Mouse (Mus musculus) olfactory bulb, adult 2 months (tissue): ENCODE results near the gene Prss28. TPM values are rescaled to one million over a fixed set of nuclear protein-coding genes. Genes with fewer than 3 reads are reported as not detected.

ENCODE experiments used
- H3K27ac ChIP-seq: fragments of 200-500 bp; 2 replicates; pipeline ENCODE4 v1.5.1; 2012; ENCODE audit warnings: low read depth, low read length; ENCODE audit not compliant: insufficient read depth
- H3K4me1 ChIP-seq: fragments of 200-500 bp; 2 replicates; pipeline ENCODE4 v1.6.1; 2012; ENCODE audit warnings: low read length; ENCODE audit not compliant: control insufficient read depth, insufficient read depth
- H3K4me3 ChIP-seq: fragments of 200-500 bp; 2 replicates; pipeline ENCODE4 v1.5.1; 2012; ENCODE audit warnings: mild to moderate bottlenecking, low read depth, low read length, moderate library complexity; ENCODE audit not compliant: insufficient read depth
- CTCF ChIP-seq: fragments of 200-500 bp; IDR thresholded peaks from 2 replicates; pipeline ENCODE4 v1.5.1; 2012; ENCODE audit warnings: low read depth, mild to moderate bottlenecking, low read length, moderate library complexity; ENCODE audit not compliant: insufficient read depth
- POLR2A ChIP-seq: fragments of 200-500 bp; IDR thresholded peaks from 2 replicates; pipeline ENCODE4 v1.6.1; 2012; ENCODE audit warnings: mild to moderate bottlenecking, low read depth, low read length, moderate library complexity; ENCODE audit not compliant: insufficient read depth
- WGBS: fragments of 180-500 bp; shearing (Covaris S2); methylation state at CpG from one replicate; pipeline ENCODE4 v1.1.7; 2018; 5-methylcytosine and 5-hydroxymethylcytosine counted together
- polyA plus RNA-seq: library from polyadenylated mRNA; stranded (reverse); fragments of >200 nt; gene quantifications from 2 replicates; pipeline ENCODE4 v1.2.4, GENCODE M21; 2012; ENCODE audit warnings: low replicate concordance; ENCODE audit not compliant: missing spikeins, insufficient read depth, insufficient read length

The Prss28 gene
- polyA plus RNA-seq, 1 experiment: not detected

GRCm38 (mm10) chr17:25282133-25282532, 26.3 kb upstream of the Prss28 start:
- Histone ChIP-seq H3K4me3 (no peak overlapping the region), H3K4me1 (no peaks in the 10 kb centered on the region), H3K27ac (no peak overlapping the region)
- 46% methylated on average over 11 of the region's 11 CpGs for WGBS
- TF ChIP-seq POLR2A (no peak), CTCF (no peak)

DNA sequence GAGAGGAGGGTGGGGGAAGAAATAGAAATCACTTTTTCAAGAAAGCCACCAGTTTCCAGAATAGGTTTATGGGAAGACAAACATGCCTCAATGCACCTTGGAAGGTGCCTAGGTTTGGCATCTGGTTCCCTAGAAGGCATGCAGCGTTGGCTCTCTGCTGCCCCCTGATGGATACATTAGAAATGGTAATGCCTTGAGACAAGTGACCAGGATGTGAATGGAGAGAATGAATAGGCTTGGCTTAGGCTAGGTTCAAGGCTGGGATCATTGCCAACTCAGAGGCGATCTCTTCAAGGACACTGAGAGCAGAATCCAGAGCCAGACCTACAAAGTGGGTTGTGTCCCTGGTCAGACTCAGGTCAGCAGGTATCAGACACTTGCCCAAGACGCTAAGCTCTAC, 23.4 kb upstream of the Prss28 start:
- H3K4me3 ChIP-seq: no peak overlapping the region

DNA sequence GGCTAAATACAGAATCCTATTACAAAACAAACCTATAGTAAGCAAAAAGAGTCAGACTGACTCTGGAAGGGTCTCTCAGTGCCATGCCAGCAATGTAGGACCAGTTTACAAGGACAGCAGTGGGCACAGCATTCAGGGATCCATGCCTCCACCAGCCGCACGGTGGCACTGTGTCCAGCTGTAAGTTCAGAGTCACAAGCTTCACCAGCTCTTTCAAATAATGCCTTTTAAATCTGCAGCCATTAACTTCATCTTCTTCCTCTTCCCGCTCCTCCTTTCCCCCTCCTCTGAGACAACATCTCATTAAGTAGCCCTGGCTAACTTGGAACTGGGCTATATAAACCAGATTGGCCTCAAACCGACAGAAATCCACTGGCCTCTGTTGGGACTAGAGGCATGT, 19.6 kb upstream of the Prss28 start:
- WGBS: 11% methylated on average over 4 of the region's 4 CpGs
- no peak overlapping the region for H3K4me3 ChIP-seq
- no peak for TF ChIP-seq CTCF
- TF ChIP-seq POLR2A: no peak
- no peaks in the 10 kb centered on the region for H3K4me1 ChIP-seq
- no peak overlapping the region for H3K27ac ChIP-seq

More for the DNA sequence above, 23.4 kb upstream of the Prss28 start:
- WGBS: 14% methylated on average over 3 of the region's 3 CpGs
- Histone ChIP-seq H3K4me1 (no peaks in the 10 kb centered on the region), H3K27ac (no peak overlapping the region)
- TF ChIP-seq CTCF (peak; percentile 36; the same call in 1 of the 2 replicates), POLR2A (no peak)

- TF ChIP-seq POLR2A (no peak), CTCF (no peak)
- no peak overlapping the region for H3K27ac ChIP-seq
Observed at GRCm38 (mm10) chr17:25290411-25290810, 18.0 kb upstream of the Prss28 start.

GRCm38 (mm10) chr17:25293495-25293894, 15.0 kb upstream of the Prss28 start:
- Histone ChIP-seq H3K4me1 (no peaks in the 10 kb centered on the region), H3K27ac (no peak overlapping the region), H3K4me3 (no peak overlapping the region)
- no peak for TF ChIP-seq CTCF
- TF ChIP-seq POLR2A: no peak
- WGBS: 85% methylated on average over 5 of the region's 5 CpGs

More at GRCm38 (mm10) chr17:25290411-25290810, 18.0 kb upstream of the Prss28 start:
- WGBS: 34% methylated on average over 4 of the region's 4 CpGs
- Histone ChIP-seq H3K4me3 (no peak overlapping the region), H3K4me1 (no peaks in the 10 kb centered on the region)

DNA sequence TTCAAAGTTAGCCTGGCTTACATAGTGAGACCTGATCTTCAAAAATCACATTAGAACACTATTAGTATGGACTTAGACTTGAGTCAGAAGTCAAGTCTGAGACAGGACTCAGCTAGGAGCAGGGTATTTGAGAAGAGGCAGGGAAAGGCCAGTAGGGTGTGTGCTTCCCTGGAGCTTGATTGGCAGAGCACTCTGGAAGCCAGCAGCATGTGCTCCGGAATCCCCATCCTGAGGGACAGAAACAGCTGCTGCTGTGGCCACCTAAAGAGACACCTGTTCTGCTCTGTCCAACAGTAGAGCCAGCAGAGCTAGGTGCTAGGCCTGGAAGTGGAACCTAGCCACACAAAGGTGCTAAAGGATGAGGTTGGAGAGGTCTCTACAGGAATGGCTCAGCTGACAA, 14.3 kb upstream of the Prss28 start:
- no peak overlapping the region for H3K27ac ChIP-seq
- no peaks in the 10 kb centered on the region for H3K4me1 ChIP-seq
- no peak overlapping the region for H3K4me3 ChIP-seq
- WGBS: 85% methylated on average over 1 of the region's 1 CpGs
- TF ChIP-seq CTCF (no peak), POLR2A (no peak)

- Histone ChIP-seq H3K4me1 (no peaks in the 10 kb centered on the region), H3K27ac (no peak within 1 kb of the TSS), H3K4me3 (no peak within 1 kb of the TSS)
- no peak for TF ChIP-seq CTCF
- no peak for TF ChIP-seq POLR2A
- WGBS: 85% methylated on average over 5 of the region's 5 CpGs
Observed at GRCm38 (mm10) chr17:25298094-25298493, 10.4 kb upstream of the Prss28 start, which contains the start of gene Prss34. Gene Prss34, plus strand, starts transcription at chr17:25298394.

DNA sequence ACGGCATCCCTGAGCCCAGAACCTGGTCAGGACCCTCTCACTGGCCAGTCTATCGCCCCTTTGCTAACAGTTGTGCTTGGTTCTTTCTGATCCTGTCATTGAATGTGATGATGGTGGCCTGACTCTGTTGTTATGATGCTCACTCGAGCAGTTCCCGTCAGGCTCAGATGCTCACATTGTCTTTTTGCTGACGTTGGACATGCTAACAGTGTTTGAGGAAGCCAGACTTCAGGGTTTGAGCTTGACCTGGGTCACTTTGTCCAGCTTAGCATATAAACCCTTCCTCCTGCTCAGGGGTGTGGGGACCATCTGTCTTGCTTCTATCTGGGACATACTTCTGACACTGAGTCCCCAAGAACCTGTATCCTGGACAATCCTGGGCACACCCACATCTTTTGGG, 9.9 kb downstream of the Prss28 start, which contains the start of gene Prss29:
Gene Prss29 (plus strand): TSS at position 301 of the 400 bp plus-strand sequence.
- no peak within 1 kb of the TSS for H3K27ac ChIP-seq
- TF ChIP-seq CTCF (no peak), POLR2A (no peak)
- no peak within 1 kb of the TSS for H3K4me3 ChIP-seq
- 74% methylated on average over 5 of the region's 5 CpGs for WGBS
- no peaks in the 10 kb centered on the region for H3K4me1 ChIP-seq

DNA sequence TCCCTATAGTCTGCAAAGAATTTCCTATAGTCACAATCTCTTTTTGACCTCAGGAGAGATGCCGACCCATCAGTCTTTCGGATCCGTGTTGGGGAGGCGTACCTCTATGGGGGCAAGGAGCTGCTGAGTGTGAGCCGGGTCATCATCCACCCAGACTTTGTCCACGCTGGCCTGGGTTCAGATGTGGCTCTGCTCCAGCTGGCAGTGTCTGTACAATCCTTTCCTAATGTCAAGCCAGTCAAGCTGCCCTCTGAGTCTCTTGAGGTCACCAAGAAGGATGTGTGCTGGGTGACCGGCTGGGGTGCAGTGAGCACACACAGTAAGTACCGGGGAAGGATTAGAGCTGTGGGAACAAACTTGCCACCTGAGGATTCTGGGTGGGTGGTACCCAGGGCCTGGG, 12.4 kb downstream of the Prss28 start:
- 84% methylated on average over 8 of the region's 8 CpGs for WGBS
- Histone ChIP-seq H3K27ac (no peak overlapping the region), H3K4me3 (no peak overlapping the region), H3K4me1 (no peaks in the 10 kb centered on the region)
- TF ChIP-seq CTCF (no peak), POLR2A (no peak)

DNA sequence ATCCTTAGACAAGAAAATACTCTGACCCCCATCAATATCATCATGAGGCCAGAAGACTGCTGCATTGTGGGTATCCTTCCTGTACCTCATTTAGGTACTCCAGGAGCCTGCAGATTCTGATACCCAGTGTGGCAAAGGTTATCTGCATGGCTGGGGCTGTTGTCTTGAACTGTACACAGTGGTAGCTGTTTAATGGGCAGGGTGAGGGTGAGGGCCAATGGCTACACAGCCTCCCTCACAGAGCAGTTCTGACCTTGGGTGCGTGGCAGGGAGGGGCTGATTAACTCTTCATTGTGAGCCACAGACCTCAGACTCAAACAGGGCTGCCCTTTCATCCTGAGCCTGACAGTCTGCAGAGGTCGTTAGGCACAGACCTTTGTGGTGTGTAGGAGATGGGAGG, 14.5 kb downstream of the Prss28 start:
- Histone ChIP-seq H3K27ac (no peak overlapping the region), H3K4me3 (no peak overlapping the region), H3K4me1 (no peaks in the 10 kb centered on the region)
- WGBS: 13% methylated on average over 2 of the region's 2 CpGs
- TF ChIP-seq CTCF (no peak), POLR2A (no peak)
